Mouse (Mus musculus): ENCODE measurements around the gene Zfp287. TPM values are rescaled to one million over a fixed set of nuclear protein-coding genes. Genes with fewer than 3 reads are reported as not detected.

Gene Zfp287
- 2.5 TPM for polyA plus RNA-seq (2014; fragmentation: Illumina TruSeq; extraction: RNeasy Lipid Tissue Mini Kit (QIAGEN cat#74804); ENCODE audit: insufficient read depth, low read depth, low replicate concordance)

GRCm38 (mm10) chr11:62731311-62732021 is at the start of gene Zfp287:
Gene Zfp287 (minus strand): TSS chr11:62731905.

GRCm38 (mm10) chr11:62752780-62753179 is 21.1 kb upstream of the Zfp287 start, which contains the start of gene Gm10428:
Gene Gm10428 (plus strand): TSS chr11:62753100.

Other genes with a start within 250 kb of the Zfp287 start
- gene Cenpv, start 192.6 kb downstream of the Zfp287 start, polyA plus RNA-seq (2014; fragmentation: Illumina TruSeq; extraction: RNeasy Lipid Tissue Mini Kit (QIAGEN cat#74804); ENCODE audit: insufficient read depth, low read depth, low replicate concordance) = 19.1 TPM
- 1,444 TPM for gene Ubb, start 180.7 kb downstream of the Zfp287 start, polyA plus RNA-seq (2014; fragmentation: Illumina TruSeq; extraction: RNeasy Lipid Tissue Mini Kit (QIAGEN cat#74804); ENCODE audit: insufficient read depth, low read depth, low replicate concordance)
- gene Trpv2, start 157.4 kb downstream of the Zfp287 start, polyA plus RNA-seq (2014; fragmentation: Illumina TruSeq; extraction: RNeasy Lipid Tissue Mini Kit (QIAGEN cat#74804); ENCODE audit: insufficient read depth, low read depth, low replicate concordance) = 11.0 TPM
- gene Lrrc75a, start 83.4 kb downstream of the Zfp287 start, polyA plus RNA-seq (2014; fragmentation: Illumina TruSeq; extraction: RNeasy Lipid Tissue Mini Kit (QIAGEN cat#74804); ENCODE audit: insufficient read depth, low read depth, low replicate concordance) = 9.8 TPM
- 14.8 TPM for gene Mmgt2, start 83.2 kb downstream of the Zfp287 start, polyA plus RNA-seq (2014; fragmentation: Illumina TruSeq; extraction: RNeasy Lipid Tissue Mini Kit (QIAGEN cat#74804); ENCODE audit: insufficient read depth, low read depth, low replicate concordance)
- gene Gm10428, start 21.2 kb upstream of the Zfp287 start, polyA plus RNA-seq (2014; fragmentation: Illumina TruSeq; extraction: RNeasy Lipid Tissue Mini Kit (QIAGEN cat#74804); ENCODE audit: insufficient read depth, low read depth, low replicate concordance) = not detected
- gene Zfp286, start 57.6 kb upstream of the Zfp287 start, polyA plus RNA-seq (2014; fragmentation: Illumina TruSeq; extraction: RNeasy Lipid Tissue Mini Kit (QIAGEN cat#74804); ENCODE audit: insufficient read depth, low read depth, low replicate concordance) = 1.1 TPM
- 25.8 TPM for gene Trim16, start 88.3 kb upstream of the Zfp287 start, polyA plus RNA-seq (2014; fragmentation: Illumina TruSeq; extraction: RNeasy Lipid Tissue Mini Kit (QIAGEN cat#74804); ENCODE audit: insufficient read depth, low read depth, low replicate concordance)
- gene Fbxw10, start 115.2 kb upstream of the Zfp287 start, polyA plus RNA-seq (2014; fragmentation: Illumina TruSeq; extraction: RNeasy Lipid Tissue Mini Kit (QIAGEN cat#74804); ENCODE audit: insufficient read depth, low read depth, low replicate concordance) = 0.24 TPM
- gene Tvp23b, start 147.6 kb upstream of the Zfp287 start, polyA plus RNA-seq (2014; fragmentation: Illumina TruSeq; extraction: RNeasy Lipid Tissue Mini Kit (QIAGEN cat#74804); ENCODE audit: insufficient read depth, low read depth, low replicate concordance) = 45.2 TPM
- not detected for gene Cdrt4, start 219.3 kb upstream of the Zfp287 start, polyA plus RNA-seq (2014; fragmentation: Illumina TruSeq; extraction: RNeasy Lipid Tissue Mini Kit (QIAGEN cat#74804); ENCODE audit: insufficient read depth, low read depth, low replicate concordance)

All from lung, adult 10 weeks (tissue).